Mouse (Mus musculus): ENCODE measurements at regions not wholly inside any gene's neighbourhood (a gene's known extent, or its start where the extent isn't known, plus 50 kb on each side); places are given as distances from the start of the nearest gene placed in this dataset.

DNA sequence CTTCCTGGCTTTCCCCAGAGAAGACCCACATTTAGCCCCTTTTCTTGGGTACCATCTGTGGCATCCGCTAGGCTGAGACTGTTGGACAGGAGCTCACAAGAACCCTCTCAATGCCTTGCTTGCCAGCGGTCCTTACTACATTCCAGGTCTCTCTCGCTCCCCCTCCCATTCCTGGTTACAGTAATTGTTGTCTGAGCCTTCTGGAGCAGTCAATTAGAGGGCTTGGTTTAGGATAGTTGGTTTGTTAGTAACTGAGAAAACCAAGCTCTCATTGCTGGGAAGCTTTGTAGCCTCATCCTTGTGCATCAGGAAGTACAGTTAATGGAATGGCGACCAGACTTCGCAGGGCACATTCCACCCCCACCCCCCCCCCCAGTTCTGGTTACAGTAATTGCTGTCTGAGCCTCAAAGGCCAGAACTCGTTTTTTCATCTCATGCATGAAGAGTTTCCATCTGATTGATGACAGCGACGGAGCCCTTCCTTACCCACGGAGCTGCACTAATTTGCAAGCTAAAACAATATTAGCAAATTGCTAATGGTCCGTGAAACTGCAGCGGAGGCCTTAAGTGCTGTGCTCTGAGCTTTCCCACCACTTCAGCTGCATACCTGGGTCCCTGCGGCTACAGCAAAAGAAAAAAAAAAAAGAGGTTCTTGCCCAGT, 239.6 kb upstream of the Zdhhc25 start:
- no peaks in the 10 kb centered on the region for H3K36me3 ChIP-seq (replicated peaks; ENCODE audit: control insufficient read depth, insufficient read depth, low read depth, low read length)
- peak; percentile 48 for DNase-seq (ENCODE audit: low spot score)

DNA sequence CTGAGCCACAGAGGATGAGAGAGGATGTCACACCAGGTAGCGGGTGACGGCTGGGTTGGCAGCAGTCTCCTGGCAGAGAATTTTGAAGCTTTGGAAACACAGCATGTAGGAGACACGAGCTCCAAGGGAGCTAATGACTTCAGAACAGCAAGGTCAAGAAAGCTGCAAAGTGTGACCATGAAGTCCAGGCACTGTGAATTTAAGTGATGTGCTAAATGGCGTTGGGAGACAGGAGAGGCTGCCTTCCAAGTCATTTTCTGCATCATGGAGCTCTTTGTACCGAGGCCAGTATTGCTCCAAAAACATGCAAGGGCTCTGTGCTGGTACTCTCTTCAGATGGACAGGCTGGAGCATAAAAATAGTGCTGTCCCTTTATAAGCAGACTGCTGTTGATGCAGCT, 238.8 kb upstream of the Zdhhc25 start:
- Histone ChIP-seq H3K9me3 (replicated peaks; ENCODE audit: control insufficient read depth, low read length) (no peaks in the 10 kb centered on the region), H3K36me3 (replicated peaks; ENCODE audit: control insufficient read depth, insufficient read depth, low read depth, low read length) (no peaks in the 10 kb centered on the region), H3K4me1 (ENCODE audit: control insufficient read depth, insufficient read depth, low read length) (no peaks in the 10 kb centered on the region), H3K9ac (replicated peaks; ENCODE audit: low read length) (no peak overlapping the region), H3K4me3 (ENCODE audit: low read depth, low read length) (no peak overlapping the region), H3K27ac (replicated peaks; ENCODE audit: low read depth, low read length) (no peak overlapping the region), H3K27me3 (ENCODE audit: control insufficient read depth, insufficient read depth, low read length) (no peaks in the 10 kb centered on the region), H3K4me2 (ENCODE audit: low read depth, low read length) (no peak overlapping the region)
- DNase-seq (ENCODE audit: low spot score), result no peak
- WGBS, result 57% methylated on average over 5 of the region's 5 CpGs
- no peak for ATAC-seq (replicated peaks; ENCODE audit: insufficient number of reproducible peaks, low FRiP score, low TSS enrichment, low read depth)

More for the DNA sequence above, 239.6 kb upstream of the Zdhhc25 start:
- H3K9me3 ChIP-seq (replicated peaks; ENCODE audit: control insufficient read depth, low read length), result no peaks in the 10 kb centered on the region
- 33% methylated on average over 12 of the region's 12 CpGs for WGBS
- H3K4me3 ChIP-seq (ENCODE audit: low read depth, low read length), result no peak overlapping the region
- no peak overlapping the region for H3K4me2 ChIP-seq (ENCODE audit: low read depth, low read length)
- H3K4me1 ChIP-seq (ENCODE audit: control insufficient read depth, insufficient read depth, low read length), result no peaks in the 10 kb centered on the region
- no peaks in the 10 kb centered on the region for H3K27me3 ChIP-seq (ENCODE audit: control insufficient read depth, insufficient read depth, low read length)
- ATAC-seq (replicated peaks; ENCODE audit: insufficient number of reproducible peaks, low FRiP score, low TSS enrichment, low read depth), result no peak
- no peak overlapping the region for H3K27ac ChIP-seq (replicated peaks; ENCODE audit: low read depth, low read length)
- H3K9ac ChIP-seq (replicated peaks; ENCODE audit: low read length), result no peak overlapping the region

- DNase-seq (ENCODE audit: low spot score), result no peak
- no peak overlapping the region for H3K27ac ChIP-seq (replicated peaks; ENCODE audit: low read depth, low read length)
- ATAC-seq (replicated peaks; ENCODE audit: insufficient number of reproducible peaks, low FRiP score, low TSS enrichment, low read depth), result no peak
- no peaks in the 10 kb centered on the region for H3K27me3 ChIP-seq (ENCODE audit: control insufficient read depth, insufficient read depth, low read length)
- no peaks in the 10 kb centered on the region for H3K9me3 ChIP-seq (replicated peaks; ENCODE audit: control insufficient read depth, low read length)
- H3K4me3 ChIP-seq (ENCODE audit: low read depth, low read length), result no peak overlapping the region
- H3K36me3 ChIP-seq (replicated peaks; ENCODE audit: control insufficient read depth, insufficient read depth, low read depth, low read length), result no peaks in the 10 kb centered on the region
- H3K9ac ChIP-seq (replicated peaks; ENCODE audit: low read length), result no peak overlapping the region
- 47% methylated on average over 6 of the region's 6 CpGs for WGBS
- H3K4me1 ChIP-seq (ENCODE audit: control insufficient read depth, insufficient read depth, low read length), result no peaks in the 10 kb centered on the region
- no peak overlapping the region for H3K4me2 ChIP-seq (ENCODE audit: low read depth, low read length)
These were observed 237.1 kb upstream of the Zdhhc25 start for GRCm38 (mm10) chr15:88362966-88363365.

GRCm38 (mm10) chr15:88370366-88370765, 229.7 kb upstream of the Zdhhc25 start:
- Histone ChIP-seq H3K27me3 (ENCODE audit: control insufficient read depth, insufficient read depth, low read length) (no peaks in the 10 kb centered on the region), H3K4me3 (ENCODE audit: low read depth, low read length) (no peak overlapping the region), H3K9me3 (replicated peaks; ENCODE audit: control insufficient read depth, low read length) (no peaks in the 10 kb centered on the region), H3K9ac (replicated peaks; ENCODE audit: low read length) (no peak overlapping the region), H3K27ac (replicated peaks; ENCODE audit: low read depth, low read length) (no peak overlapping the region), H3K36me3 (replicated peaks; ENCODE audit: control insufficient read depth, insufficient read depth, low read depth, low read length) (no peaks in the 10 kb centered on the region), H3K4me2 (ENCODE audit: low read depth, low read length) (no peak overlapping the region), H3K4me1 (ENCODE audit: control insufficient read depth, insufficient read depth, low read length) (no peaks in the 10 kb centered on the region)
- 89% methylated on average over 5 of the region's 5 CpGs for WGBS
- ATAC-seq (replicated peaks; ENCODE audit: insufficient number of reproducible peaks, low FRiP score, low TSS enrichment, low read depth) (no peak), DNase-seq (ENCODE audit: low spot score) (no peak)

DNA sequence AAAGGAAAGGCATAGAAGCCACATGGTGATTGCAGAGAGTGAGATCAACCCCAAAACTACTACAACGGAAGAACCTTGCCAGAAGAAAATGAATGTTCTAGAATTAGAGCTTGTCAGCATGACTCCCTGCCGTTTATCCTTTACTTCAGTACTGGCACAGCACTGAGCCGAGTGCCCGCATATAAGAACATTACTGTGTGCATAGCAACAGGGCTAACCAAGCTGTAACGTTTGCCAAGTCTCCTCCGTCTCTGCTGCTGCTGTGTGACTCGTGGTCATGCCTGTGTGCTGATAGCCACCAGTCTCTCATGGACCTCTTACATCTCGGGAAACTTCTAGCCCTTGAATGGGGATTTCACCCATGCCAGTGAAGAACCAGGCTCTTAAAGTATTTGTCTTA, 228.1 kb upstream of the Zdhhc25 start:
- DNase-seq (ENCODE audit: low spot score) (no peak), ATAC-seq (replicated peaks; ENCODE audit: insufficient number of reproducible peaks, low FRiP score, low TSS enrichment, low read depth) (no peak)
- Histone ChIP-seq H3K9ac (replicated peaks; ENCODE audit: low read length) (no peak overlapping the region), H3K27ac (replicated peaks; ENCODE audit: low read depth, low read length) (no peak overlapping the region), H3K9me3 (replicated peaks; ENCODE audit: control insufficient read depth, low read length) (no peaks in the 10 kb centered on the region), H3K36me3 (replicated peaks; ENCODE audit: control insufficient read depth, insufficient read depth, low read depth, low read length) (no peaks in the 10 kb centered on the region), H3K27me3 (ENCODE audit: control insufficient read depth, insufficient read depth, low read length) (no peaks in the 10 kb centered on the region), H3K4me3 (ENCODE audit: low read depth, low read length) (no peak overlapping the region), H3K4me1 (ENCODE audit: control insufficient read depth, insufficient read depth, low read length) (no peaks in the 10 kb centered on the region), H3K4me2 (ENCODE audit: low read depth, low read length) (no peak overlapping the region)
- WGBS, result 84% methylated on average over 8 of the region's 8 CpGs

DNA sequence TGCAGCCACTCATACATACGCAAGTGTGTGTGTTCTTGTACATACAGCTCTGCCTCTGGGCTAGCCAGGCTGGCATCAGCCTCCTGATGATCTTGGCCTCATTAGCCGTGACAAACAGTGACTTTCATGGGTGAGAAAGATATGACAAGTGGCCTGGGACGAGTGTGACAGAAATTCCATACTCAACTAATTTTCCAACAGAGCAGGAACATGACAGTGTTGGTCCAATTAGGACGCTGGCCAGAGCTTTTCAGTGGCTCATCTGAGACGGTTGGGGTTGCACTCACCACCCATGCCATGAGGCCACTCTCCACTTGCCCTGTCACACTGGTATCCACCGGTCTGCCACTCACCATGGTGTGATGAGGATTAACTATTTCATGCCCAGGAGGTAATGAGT, 226.2 kb upstream of the Zdhhc25 start:
- no peak overlapping the region for H3K27ac ChIP-seq (replicated peaks; ENCODE audit: low read depth, low read length)
- DNase-seq (ENCODE audit: low spot score) (no peak), ATAC-seq (replicated peaks; ENCODE audit: insufficient number of reproducible peaks, low FRiP score, low TSS enrichment, low read depth) (no peak)
- H3K36me3 ChIP-seq (replicated peaks; ENCODE audit: control insufficient read depth, insufficient read depth, low read depth, low read length), result no peaks in the 10 kb centered on the region
- no peak overlapping the region for H3K4me2 ChIP-seq (ENCODE audit: low read depth, low read length)
- no peaks in the 10 kb centered on the region for H3K27me3 ChIP-seq (ENCODE audit: control insufficient read depth, insufficient read depth, low read length)
- H3K4me3 ChIP-seq (ENCODE audit: low read depth, low read length), result no peak overlapping the region
- H3K4me1 ChIP-seq (ENCODE audit: control insufficient read depth, insufficient read depth, low read length), result no peaks in the 10 kb centered on the region
- no peaks in the 10 kb centered on the region for H3K9me3 ChIP-seq (replicated peaks; ENCODE audit: control insufficient read depth, low read length)
- no peak overlapping the region for H3K9ac ChIP-seq (replicated peaks; ENCODE audit: low read length)
- 74% methylated on average over 6 of the region's 6 CpGs for WGBS

- Histone ChIP-seq H3K9me3 (replicated peaks; ENCODE audit: control insufficient read depth, low read length) (no peaks in the 10 kb centered on the region), H3K9ac (replicated peaks; ENCODE audit: low read length) (no peak overlapping the region), H3K4me2 (ENCODE audit: low read depth, low read length) (no peak overlapping the region), H3K27ac (replicated peaks; ENCODE audit: low read depth, low read length) (no peak overlapping the region), H3K4me1 (ENCODE audit: control insufficient read depth, insufficient read depth, low read length) (no peaks in the 10 kb centered on the region), H3K4me3 (ENCODE audit: low read depth, low read length) (no peak overlapping the region), H3K27me3 (ENCODE audit: control insufficient read depth, insufficient read depth, low read length) (no peaks in the 10 kb centered on the region), H3K36me3 (replicated peaks; ENCODE audit: control insufficient read depth, insufficient read depth, low read depth, low read length) (no peaks in the 10 kb centered on the region)
- no peak for DNase-seq (ENCODE audit: low spot score)
- no peak for ATAC-seq (replicated peaks; ENCODE audit: insufficient number of reproducible peaks, low FRiP score, low TSS enrichment, low read depth)
- WGBS, result 83% methylated on average over 7 of the region's 7 CpGs
These were observed 220.8 kb upstream of the Zdhhc25 start for GRCm38 (mm10) chr15:88379342-88379741.

DNA sequence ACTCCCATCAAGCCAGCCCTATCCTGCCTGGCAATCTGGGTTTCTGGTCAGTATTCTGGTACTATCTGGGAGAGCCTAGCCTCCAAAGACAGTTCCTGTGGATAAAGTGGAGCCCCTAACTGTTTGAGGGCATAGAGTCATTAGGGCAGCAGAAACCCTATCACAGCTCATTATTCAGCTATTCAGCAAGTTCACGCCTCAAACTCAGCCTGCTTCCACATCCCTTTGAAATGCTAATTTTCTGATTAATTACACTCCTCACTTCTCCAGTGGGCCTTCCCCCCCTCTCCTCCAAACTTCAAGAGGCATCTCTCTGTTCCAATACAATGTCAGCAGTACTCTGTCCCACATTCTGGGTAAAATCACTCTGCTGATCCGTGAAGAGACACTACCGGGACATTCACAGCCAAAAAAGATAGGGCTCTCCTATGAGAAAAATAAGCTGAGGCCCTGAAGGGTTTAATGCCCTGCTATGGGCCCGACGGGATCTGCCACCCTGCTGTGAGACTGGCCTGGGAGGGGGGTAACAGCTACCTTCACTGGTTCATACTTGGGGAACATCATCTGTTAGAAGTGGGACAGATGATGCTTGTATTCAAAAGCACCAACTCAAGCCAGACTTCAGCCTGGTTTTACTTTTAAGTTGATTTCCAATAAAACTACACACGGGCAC, 220.0 kb upstream of the Zdhhc25 start:
- 24% methylated on average over 6 of the region's 6 CpGs for WGBS
- H3K4me1 ChIP-seq (ENCODE audit: control insufficient read depth, insufficient read depth, low read length), result no peaks in the 10 kb centered on the region
- H3K27me3 ChIP-seq (ENCODE audit: control insufficient read depth, insufficient read depth, low read length), result no peaks in the 10 kb centered on the region
- no peak overlapping the region for H3K4me3 ChIP-seq (ENCODE audit: low read depth, low read length)
- no peak overlapping the region for H3K27ac ChIP-seq (replicated peaks; ENCODE audit: low read depth, low read length)
- no peaks in the 10 kb centered on the region for H3K36me3 ChIP-seq (replicated peaks; ENCODE audit: control insufficient read depth, insufficient read depth, low read depth, low read length)
- ATAC-seq (replicated peaks; ENCODE audit: insufficient number of reproducible peaks, low FRiP score, low TSS enrichment, low read depth) (no peak), DNase-seq (ENCODE audit: low spot score) (no peak)
- no peak overlapping the region for H3K4me2 ChIP-seq (ENCODE audit: low read depth, low read length)
- H3K9ac ChIP-seq (replicated peaks; ENCODE audit: low read length), result no peak overlapping the region
- no peaks in the 10 kb centered on the region for H3K9me3 ChIP-seq (replicated peaks; ENCODE audit: control insufficient read depth, low read length)

Measured in embryonic facial prominence, embryonic 11.5 days (tissue).